In genomic region chr2:127890526-127890925, GRCm38 (mm10) we compare ENCODE assay signal across 9 mouse cellular contexts. TPM values are rescaled to one million over a fixed set of nuclear protein-coding genes. Genes with fewer than 3 reads are reported as not detected.
DNase-seq lines count a peak whose midpoint lies in the region; ATAC-seq and TF ChIP-seq lines count a peak whose summit lies in the region.
"Had no signal": no experiment of that assay in that cellular context is flagged by ENCODE, and none has a peak within 500 bp of the region (broad histone marks: within the 10 kb centered on the region; RNA-seq: fewer than 3 reads in every experiment).

No protein-coding gene starts in this region.

- peak; percentile 74 for DNase-seq in 3T3-L1 (ENCODE audit: low read depth, low spot score)
- DNase-seq in CD4-positive helper T cell, adult 2 months (ENCODE audit: low read depth, low spot score): peak; percentile 42
- DNase-seq in gastrocnemius, postnatal 10 days: peak; percentile 39
- peak; percentile 70 for DNase-seq in lung, adult 2 months
- DNase-seq in c-Kit-positive CD71-positive TER-119-positive erythroid progenitor cells, embryonic 14.5 days (ENCODE audit: low spot score): no peak

- H3K4me1 ChIP-seq in lung, adult 2 months (ENCODE audit: control insufficient read depth, insufficient read depth, low read length): 0 out of 2 replicates have a peak, but pooled peaks cover 3% of the 10 kb centered on the region
- no peaks in the 10 kb centered on the region for H3K4me1 ChIP-seq in forebrain, embryonic 13.5 days
- H3K4me1 ChIP-seq in hindbrain, embryonic 12.5 days: no peaks in the 10 kb centered on the region
- no peaks in the 10 kb centered on the region; the same call in 1 of the 2 replicates for H3K4me1 ChIP-seq in forebrain, embryonic 12.5 days

- no peak for TF ChIP-seq CTCF in lung, adult 2 months (IDR thresholded peaks at IDR 0.05; ENCODE audit: insufficient read depth, low read length)

- no peak overlapping the region for H3K27ac ChIP-seq in forebrain, embryonic 13.5 days
- H3K27ac ChIP-seq in hindbrain, embryonic 12.5 days: no peak overlapping the region
- no peak overlapping the region for H3K27ac ChIP-seq in forebrain, embryonic 12.5 days

- H3K9ac ChIP-seq in forebrain, embryonic 13.5 days: no peak overlapping the region
- H3K9ac ChIP-seq in hindbrain, embryonic 12.5 days: no peak overlapping the region
- H3K9ac ChIP-seq in forebrain, embryonic 12.5 days: no peak overlapping the region

- H3K4me2 ChIP-seq in forebrain, embryonic 13.5 days: no peak overlapping the region
- no peak overlapping the region for H3K4me2 ChIP-seq in hindbrain, embryonic 12.5 days (replicated peaks)
- H3K4me2 ChIP-seq in forebrain, embryonic 12.5 days: no peak overlapping the region

- H3K27me3 ChIP-seq in forebrain, embryonic 13.5 days: no peaks in the 10 kb centered on the region
- H3K27me3 ChIP-seq in hindbrain, embryonic 12.5 days: 0 out of 2 replicates have a peak, but pooled peaks cover 3% of the 10 kb centered on the region
- H3K27me3 ChIP-seq in forebrain, embryonic 12.5 days: no peaks in the 10 kb centered on the region

- no peaks in the 10 kb centered on the region for H3K36me3 ChIP-seq in forebrain, embryonic 13.5 days (ENCODE audit: poor library complexity, severe bottlenecking)
- H3K36me3 ChIP-seq in hindbrain, embryonic 12.5 days: no peaks in the 10 kb centered on the region
- no peaks in the 10 kb centered on the region for H3K36me3 ChIP-seq in forebrain, embryonic 12.5 days (replicated peaks)

- TF ChIP-seq POLR2A in lung, adult 2 months (IDR thresholded peaks at IDR 0.05; ENCODE audit: borderline replicate concordance, extremely low read depth, low read depth, low read length): no peak

- no peak for ATAC-seq in forebrain, embryonic 13.5 days
- no peak for ATAC-seq in hindbrain, embryonic 12.5 days (ENCODE audit: low FRiP score)
- no peak for ATAC-seq in forebrain, embryonic 12.5 days (ENCODE audit: low FRiP score)

- WGBS in lung, adult 2 months: 30% methylated on average over 8 of the region's 8 CpGs
- WGBS in forebrain, embryonic 13.5 days: 78% methylated on average over 8 of the region's 8 CpGs
- 79% methylated on average over 8 of the region's 8 CpGs for WGBS in hindbrain, embryonic 12.5 days
- WGBS in forebrain, embryonic 12.5 days: 85% methylated on average over 8 of the region's 8 CpGs

- no peak overlapping the region for H3K4me3 ChIP-seq in lung, adult 2 months (replicated peaks; ENCODE audit: extremely low read depth, low read depth, low read length)
- H3K4me3 ChIP-seq in forebrain, embryonic 13.5 days: no peak overlapping the region
- no peak overlapping the region for H3K4me3 ChIP-seq in hindbrain, embryonic 12.5 days
- H3K4me3 ChIP-seq in forebrain, embryonic 12.5 days (replicated peaks): no peak overlapping the region

- H3K9me3 ChIP-seq in forebrain, embryonic 13.5 days (replicated peaks): no peaks in the 10 kb centered on the region
- H3K9me3 ChIP-seq in hindbrain, embryonic 12.5 days (replicated peaks): no peaks in the 10 kb centered on the region
- H3K9me3 ChIP-seq in forebrain, embryonic 12.5 days: no peaks in the 10 kb centered on the region

RNA-seq across cellular contexts. Expression of gene Acoxl, which starts 51.9 kb away (rescaled TPM):
- total RNA-seq in gastrocnemius, postnatal 10 days (2021): under 1 TPM; 0.11 to 0.14 TPM
- polyA plus RNA-seq in lung, adult 2 months (2012; rRNA removed): 40.9 and 52.4 TPM in 2 replicates
- polyA plus RNA-seq in forebrain, embryonic 13.5 days (2015; fragmentation: Nextera tagmentation; extraction: Ambion mirVana): not detected in 2 replicates
- polyA plus RNA-seq in hindbrain, embryonic 12.5 days (2016; fragmentation: Nextera tagmentation; extraction: Ambion mirVana): 0.09 and 0.15 TPM in 2 replicates
- polyA plus RNA-seq in forebrain, embryonic 12.5 days (2016; fragmentation: Nextera tagmentation; extraction: Ambion mirVana): 0.11 TPM in 1 of 2 replicates, not detected in the other
- total RNA-seq: left cerebral cortex, postnatal 10 days had no signal

RNA-seq across cellular contexts. Expression of gene Bub1, which starts 58.9 kb away (rescaled TPM):
- 1 to 10 TPM; 3.7 to 5.1 TPM for total RNA-seq in gastrocnemius, postnatal 10 days (2021)
- polyA plus RNA-seq in lung, adult 2 months (2012; rRNA removed): 0.52 and 1.1 TPM in 2 replicates
- 52.2 and 58.3 TPM in 2 replicates for polyA plus RNA-seq in forebrain, embryonic 13.5 days (2015; fragmentation: Nextera tagmentation; extraction: Ambion mirVana)
- polyA plus RNA-seq in hindbrain, embryonic 12.5 days (2016; fragmentation: Nextera tagmentation; extraction: Ambion mirVana): 50.6 and 52.7 TPM in 2 replicates
- 75.3 and 83.4 TPM in 2 replicates for polyA plus RNA-seq in forebrain, embryonic 12.5 days (2016; fragmentation: Nextera tagmentation; extraction: Ambion mirVana)

Comparison
In these comparisons a context has a peak if more than half of its experiments do, and no peak if none do; other contexts are left out.
1. RNA of gene Acoxl, which starts 51.9 kb away (polyA plus RNA-seq): 40.9 to 52.4 TPM in lung, adult 2 months; 0.09 to 0.15 TPM in hindbrain, embryonic 12.5 days, 0.11 TPM in forebrain, embryonic 12.5 days and not detected in forebrain, embryonic 13.5 days; every median in the first group is over 10 times any median in the second.
2. RNA of gene Bub1, which starts 58.9 kb away (polyA plus RNA-seq): 75.3 to 83.4 TPM in forebrain, embryonic 12.5 days, 50.6 to 52.7 TPM in hindbrain, embryonic 12.5 days and 52.2 to 58.3 TPM in forebrain, embryonic 13.5 days; 0.52 to 1.1 TPM in lung, adult 2 months; every median in the first group is over 10 times any median in the second.